Mouse (Mus musculus) NIH3T3 (cell line): ENCODE measurements around the gene Trpc4ap.
"Not testable (repeated sequence)": the region's sequence is repeated elsewhere in the genome, so short reads cannot be mapped to it uniquely, and the experiment has no call there.

Source experiments
- DNase-seq: peaks from one replicate; pipeline ENCODE4 v3.0.0-alpha.2; 2012; ENCODE audit warnings: low read depth

The Trpc4ap gene

DNA sequence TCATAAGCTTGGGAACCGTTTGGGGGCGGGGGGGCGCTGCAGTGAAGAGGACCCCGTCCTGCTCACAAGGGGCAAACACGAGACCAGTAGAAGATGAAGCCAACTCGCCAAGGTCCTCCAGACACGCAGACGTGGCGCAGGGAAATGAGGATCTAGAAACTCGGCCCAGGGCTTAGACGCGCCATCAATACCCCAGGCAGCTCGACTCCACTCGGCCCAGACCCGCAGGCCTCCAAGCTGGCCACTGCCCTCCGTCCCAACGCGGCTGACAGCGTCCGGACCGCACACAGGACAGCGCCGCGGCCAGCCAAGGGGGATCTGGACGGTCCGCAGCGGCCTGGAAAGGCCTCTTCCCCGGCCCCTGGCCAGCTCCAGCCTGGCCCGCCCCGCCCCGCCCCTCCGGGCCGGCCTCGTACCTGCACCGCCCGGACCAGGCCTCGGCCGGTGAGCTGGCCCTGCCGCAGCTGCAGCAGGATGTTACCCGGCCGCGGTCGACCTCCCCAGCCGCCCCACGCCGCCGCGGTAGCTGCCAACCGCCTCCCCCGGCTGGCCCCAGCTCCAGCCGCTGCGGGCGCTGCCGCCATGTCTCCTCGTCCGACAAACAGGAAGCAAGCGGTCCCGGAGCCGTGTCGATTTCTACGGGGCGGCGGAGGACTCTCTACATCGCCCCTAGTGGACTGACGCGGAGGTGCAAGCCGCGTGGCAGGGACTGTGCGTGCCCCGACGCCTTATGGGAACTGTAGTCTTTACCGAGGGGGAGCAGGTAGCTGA, at the start of gene Trpc4ap:
TSS of gene Trpc4ap (minus strand) at position 662 of the 771 bp plus-strand sequence.
- peak; percentile 98 for DNase-seq

DNA sequence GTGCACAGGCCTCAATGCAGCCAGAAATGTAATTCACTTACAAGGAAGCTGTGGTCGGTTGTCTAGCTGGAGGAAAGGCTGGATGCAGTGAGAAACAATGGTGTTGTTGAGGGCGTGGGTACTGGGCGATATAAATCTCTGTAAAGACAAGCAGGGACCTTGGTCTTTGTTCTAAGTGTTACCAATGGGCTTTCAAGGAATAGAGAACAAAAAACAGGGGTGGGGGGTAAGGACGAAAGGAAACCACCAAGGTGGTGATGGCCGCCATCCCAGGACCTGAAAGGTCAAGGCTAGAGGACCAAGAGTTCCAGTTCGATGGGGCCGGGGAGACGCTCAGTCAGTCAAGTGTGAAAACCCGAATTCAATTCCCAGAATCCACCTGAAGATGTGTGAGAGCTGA, 45.6 kb upstream of the Trpc4ap start:
- no peak for DNase-seq

DNA sequence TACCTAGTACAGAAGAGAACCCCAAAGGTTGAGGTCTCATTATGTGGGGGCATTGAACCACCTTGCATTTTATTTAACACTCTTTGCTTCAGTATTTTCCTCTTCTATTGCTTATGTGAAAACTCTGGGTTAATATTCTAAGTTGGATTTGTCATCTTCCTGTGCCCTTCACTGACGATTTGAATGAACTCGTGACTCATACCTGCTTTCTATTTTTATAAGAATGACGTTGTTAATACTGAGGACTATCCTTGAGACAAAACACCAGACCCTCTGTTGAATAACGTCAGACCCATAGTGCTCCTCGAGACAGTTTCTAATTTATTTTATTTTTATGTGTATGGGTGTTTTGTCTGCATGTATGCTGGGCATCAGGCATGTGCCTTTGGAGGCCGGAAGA, 44.8 kb upstream of the Trpc4ap start:
- DNase-seq = peak; percentile 31

DNA sequence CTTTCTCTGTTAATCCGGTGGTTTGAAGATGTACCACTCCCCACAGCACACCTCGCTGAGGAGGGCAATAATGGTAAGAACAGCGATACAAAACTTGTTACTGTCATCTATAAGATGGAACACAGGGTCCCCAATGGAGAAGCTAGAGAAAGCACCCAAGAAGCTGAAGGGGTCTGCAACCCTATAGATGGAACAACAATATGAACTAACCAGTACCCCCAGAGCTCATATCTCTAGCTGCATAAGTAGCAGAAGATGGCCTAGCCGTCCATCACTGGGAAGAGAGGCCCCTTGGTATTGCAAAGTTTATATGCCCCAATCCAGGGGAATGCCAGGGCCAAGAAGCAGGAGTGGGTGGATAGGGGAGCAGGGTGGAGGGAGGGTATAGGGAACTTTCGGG, 43.6 kb upstream of the Trpc4ap start, which contains the start of gene Gm17581:
TSS of gene Gm17581 (minus strand) at position 101 of the 400 bp plus-strand sequence.
- not testable (repeated sequence) for DNase-seq

DNA sequence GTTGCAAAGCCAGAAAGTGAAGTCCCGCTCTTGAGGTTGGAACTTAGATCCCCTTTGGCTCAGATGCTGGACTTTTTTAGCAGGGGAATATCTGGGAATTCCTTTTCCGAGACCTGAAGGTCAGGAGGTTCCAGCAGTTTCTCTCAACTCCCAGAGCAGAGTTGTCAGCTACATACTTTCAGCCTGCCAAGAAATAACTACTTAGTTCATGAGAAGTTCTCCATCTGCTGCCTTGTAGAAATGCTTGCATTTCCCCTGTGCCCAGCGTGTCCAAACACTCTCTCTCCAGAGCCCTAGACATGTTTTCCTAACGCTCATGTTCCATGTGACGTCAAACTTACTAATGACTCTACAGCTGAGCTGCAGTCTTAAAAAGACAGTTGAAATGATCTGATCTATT, 42.9 kb upstream of the Trpc4ap start:
- no peak for DNase-seq

DNA sequence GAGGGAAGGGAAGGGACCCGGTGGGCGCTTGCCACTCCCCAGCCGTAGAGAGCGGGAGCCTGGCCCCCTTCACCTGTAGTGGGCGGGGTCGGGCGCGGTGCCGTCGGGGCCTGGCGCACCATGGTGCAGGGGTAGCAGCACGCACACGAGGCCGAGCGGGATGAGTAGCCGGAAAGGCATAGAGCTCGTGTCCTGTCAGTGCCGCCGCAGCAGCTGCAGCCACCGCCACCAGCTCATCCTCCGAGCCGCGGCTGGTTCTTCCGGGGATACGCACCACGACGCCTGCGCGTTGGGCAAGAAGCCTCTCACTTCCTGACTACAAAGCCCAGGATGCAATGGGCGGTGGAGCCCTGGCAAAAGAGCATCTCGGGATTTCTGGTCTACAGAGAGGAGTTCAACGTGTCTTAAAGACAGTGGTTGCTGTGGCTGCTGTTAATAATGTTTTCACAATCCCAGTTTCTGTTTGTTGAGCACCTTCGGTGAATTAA, 37.0 kb upstream of the Trpc4ap start, which contains the start of gene Edem2:
TSS of gene Edem2 (minus strand) at position 318 of the 488 bp plus-strand sequence.
- peak; percentile 94 for DNase-seq

DNA sequence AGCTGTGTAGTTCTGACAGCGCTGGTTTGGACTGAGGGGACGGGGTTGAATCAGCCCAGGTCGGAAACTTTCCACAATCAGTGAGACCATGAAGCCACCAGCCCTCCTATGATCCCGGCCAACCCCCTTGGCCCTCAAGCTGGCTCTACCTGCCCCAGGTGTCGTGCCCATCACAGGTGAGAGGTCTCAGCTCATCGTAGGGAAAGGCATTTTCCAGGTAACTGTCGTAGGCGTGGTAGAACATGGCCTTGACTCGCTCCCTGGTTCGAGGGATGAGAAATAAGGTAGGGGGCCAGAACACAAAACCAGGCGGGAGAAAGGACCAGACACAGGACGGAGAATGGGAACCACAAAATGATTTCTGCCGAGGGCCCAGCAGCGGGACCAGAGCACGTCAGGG, 36.6 kb upstream of the Trpc4ap start:
- DNase-seq = no peak

DNA sequence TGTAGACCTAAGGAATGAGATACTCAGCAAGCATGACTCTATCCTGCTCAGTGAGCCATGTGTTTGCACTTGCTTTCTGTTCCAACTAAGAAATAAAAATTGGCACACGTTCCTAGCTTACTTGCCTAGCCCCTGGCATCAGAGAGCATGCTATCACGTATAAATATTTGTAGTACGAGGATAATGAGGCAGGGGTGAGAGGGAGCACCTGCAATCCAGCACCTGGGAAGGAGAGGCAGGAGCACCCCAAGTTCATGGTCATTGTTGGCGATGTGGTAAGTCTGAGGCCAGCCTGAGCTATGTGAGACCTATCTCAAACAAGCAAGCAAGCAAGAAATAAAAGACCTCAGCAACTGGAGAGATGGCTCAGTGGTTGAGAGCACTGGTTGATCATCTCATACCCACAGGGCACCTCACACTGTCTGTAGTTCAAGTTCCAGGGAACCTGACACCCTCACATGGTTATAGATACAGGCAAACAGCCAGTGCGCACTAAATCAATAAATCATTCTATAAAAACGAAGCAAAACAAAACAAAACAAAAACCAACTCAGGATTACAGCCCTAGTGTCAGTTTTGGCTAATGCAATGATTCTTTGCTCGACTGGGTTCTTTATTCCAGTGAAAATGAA, 35.7 kb upstream of the Trpc4ap start:
- no peak for DNase-seq

DNA sequence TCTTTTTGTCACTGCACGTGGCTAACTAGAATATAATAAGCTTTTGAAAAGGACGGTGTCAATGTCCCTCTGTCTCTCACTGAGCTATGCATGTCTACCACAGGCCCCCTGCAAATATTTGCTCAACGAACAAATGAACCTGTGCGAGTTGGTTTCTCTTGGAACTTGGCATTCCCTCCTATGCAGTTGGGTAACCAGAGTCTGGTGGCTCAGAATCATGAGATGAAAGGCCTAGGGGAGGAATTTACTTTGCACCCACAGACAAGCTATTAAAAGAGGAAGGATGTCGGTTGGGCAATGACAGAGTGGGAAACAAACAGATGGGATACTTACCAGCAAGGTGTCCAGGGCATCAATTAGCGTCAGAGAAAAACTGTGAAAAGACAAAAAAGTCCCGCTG, 34.1 kb upstream of the Trpc4ap start:
- DNase-seq = no peak

DNA sequence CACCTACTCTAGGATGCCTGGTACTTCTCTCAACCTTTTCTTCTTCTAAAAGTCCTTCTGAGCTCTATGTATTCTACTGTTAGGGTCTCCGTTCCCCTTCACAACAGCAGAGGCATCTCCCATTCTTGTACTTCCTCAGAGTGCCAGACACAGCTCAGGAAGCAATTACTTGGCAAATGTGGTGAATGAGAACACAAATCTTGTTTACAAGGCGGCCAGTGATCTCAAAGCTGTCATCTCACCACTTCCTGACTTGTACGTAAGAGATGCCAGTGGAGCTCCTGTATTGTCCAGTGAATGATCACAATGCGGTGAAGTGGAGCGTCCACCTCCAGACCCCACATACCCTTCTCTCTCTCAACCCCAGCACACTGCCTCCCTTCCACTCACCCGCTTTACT, 32.3 kb upstream of the Trpc4ap start:
- no peak for DNase-seq

- DNase-seq = no peak
These were observed 31.9 kb upstream of the Trpc4ap start for GRCm38 (mm10) chr2:155724036-155724435.

DNA sequence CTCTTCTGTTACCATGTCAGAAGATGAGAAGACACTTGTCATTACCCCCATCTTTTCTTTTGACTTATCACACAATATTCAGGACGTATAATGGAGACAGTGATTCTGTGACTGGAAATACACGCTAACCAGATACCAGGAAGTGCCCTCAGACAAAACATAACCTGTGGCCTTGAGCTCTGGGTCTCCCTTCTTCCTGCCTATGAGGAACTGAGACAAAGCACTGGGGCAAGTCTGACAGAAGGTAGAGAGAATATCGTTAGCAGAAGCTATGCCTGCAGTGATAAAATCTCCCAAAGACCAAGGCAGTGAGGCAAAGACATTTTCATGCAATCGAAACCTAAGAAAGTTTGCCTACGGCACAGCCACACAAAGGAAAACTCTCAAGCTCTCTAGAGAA, 28.4 kb upstream of the Trpc4ap start:
- DNase-seq = no peak

GRCm38 (mm10) chr2:155717082-155717990, 25.2 kb upstream of the Trpc4ap start:
- DNase-seq = no peak

GRCm38 (mm10) chr2:155710557-155710956, 18.4 kb upstream of the Trpc4ap start:
- DNase-seq = no peak

DNA sequence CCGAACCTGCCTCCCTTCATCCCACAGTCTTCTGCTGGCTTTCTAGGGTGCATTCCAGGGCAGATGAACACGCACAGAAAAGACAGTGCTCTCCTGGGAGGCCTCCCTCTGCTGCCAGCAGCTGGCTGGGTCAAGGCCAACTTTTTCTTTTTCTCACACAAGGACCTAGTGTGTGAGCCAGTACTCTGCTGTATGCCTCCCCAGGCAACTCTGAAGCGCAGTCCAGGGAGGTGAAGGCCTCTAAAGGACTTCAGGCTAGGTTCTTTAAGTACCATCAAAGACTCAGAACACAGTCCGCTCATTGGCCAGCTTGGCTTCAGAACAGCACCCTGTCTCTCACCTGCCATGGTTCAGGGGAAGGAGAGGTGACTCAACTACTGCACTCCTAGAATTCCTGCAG, 15.1 kb upstream of the Trpc4ap start:
- DNase-seq = peak; percentile 70

GRCm38 (mm10) chr2:155703630-155704029, 11.4 kb upstream of the Trpc4ap start:
- DNase-seq = peak; percentile 45

GRCm38 (mm10) chr2:155701399-155701919, 9.3 kb upstream of the Trpc4ap start:
- no peak for DNase-seq

DNA sequence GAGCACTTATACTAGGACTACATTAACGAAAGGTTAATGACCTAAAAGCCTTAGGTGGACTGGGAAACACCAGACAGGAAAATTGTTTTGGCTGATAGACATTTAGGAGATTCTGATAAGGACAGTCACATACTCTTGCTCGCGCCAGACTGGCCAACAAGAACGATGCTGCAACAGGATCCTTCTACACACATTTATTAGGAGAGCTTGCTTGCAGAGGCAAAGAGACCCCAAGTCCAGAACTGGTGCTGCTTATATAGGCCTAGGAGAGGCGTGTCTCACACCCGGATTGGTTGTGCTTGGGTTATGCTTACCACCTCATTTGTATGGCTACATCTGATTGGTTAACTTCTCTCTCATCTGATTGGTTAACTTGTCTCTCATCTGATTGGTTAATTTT, 6.3 kb upstream of the Trpc4ap start:
- DNase-seq = not testable (repeated sequence)

- no peak for DNase-seq
These were observed 4.7 kb upstream of the Trpc4ap start for GRCm38 (mm10) chr2:155696851-155697250.

GRCm38 (mm10) chr2:155696091-155696558, 3.9 kb upstream of the Trpc4ap start:
- DNase-seq = peak; percentile 94

- no peak for DNase-seq
These were observed 3.1 kb upstream of the Trpc4ap start for GRCm38 (mm10) chr2:155695316-155695715.

DNA sequence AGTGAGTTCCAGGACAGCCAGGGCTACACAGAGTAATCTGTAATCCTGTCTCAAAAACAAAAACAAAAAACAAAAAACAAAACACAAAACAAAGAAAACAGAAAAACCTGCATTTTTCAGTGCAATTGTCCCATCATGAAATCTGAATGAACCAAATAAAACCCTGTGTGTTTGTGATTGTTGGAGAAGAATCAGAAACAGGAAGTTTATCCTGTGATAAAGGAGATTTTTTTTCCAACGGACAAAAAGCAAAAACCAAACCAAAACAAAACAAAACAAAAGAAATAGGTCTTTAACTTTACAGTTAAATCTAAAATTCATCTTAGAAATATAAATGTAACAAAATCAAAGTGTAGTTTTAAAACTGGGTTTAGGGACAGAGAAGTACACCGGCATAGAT, 2.4 kb upstream of the Trpc4ap start:
- no peak for DNase-seq
